Comparison of ENCODE assay signal across 10 mouse cellular contexts in the genomic region with DNA sequence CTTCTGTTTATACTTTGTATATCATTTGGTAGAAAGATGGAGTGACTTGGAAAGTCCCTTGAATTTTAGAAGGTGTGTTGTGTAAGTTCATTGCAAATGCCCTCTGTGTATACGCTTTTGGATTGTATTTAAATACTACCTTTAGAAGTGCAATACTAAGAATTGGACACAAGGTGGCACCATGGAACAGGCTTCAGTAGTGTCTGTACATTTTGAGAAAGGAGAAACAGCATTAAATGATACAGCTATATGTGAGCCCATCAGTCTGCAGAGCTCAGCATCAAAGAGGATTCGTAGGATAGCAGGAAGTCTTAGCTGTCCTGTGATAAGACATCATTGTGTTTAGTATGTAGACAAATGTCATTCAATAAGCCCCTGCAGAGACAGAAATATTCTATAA. TPM values are rescaled to one million over a fixed set of nuclear protein-coding genes. Genes with fewer than 3 reads are reported as not detected.
A peak's percentile ranks its signal among the peaks of the same experiment; 100 is the strongest.
DNase-seq lines count a peak whose midpoint lies in the region; ATAC-seq and TF ChIP-seq lines count a peak whose summit lies in the region.
"Had no signal": no experiment of that assay in that cellular context is flagged by ENCODE, and none has a peak within 500 bp of the region (broad histone marks: within the 10 kb centered on the region; RNA-seq: fewer than 3 reads in every experiment).

No protein-coding gene starts in this region.

- H3K4me3 ChIP-seq in kidney, embryonic 16.5 days (ENCODE audit: low read length), result no peak overlapping the region
- no peak overlapping the region for H3K4me3 ChIP-seq in ES-E14 (ENCODE audit: insufficient read depth in 1 of 2, low read depth in 1 of 2, low read length in 2 of 2, poor library complexity in 1 of 2, severe bottlenecking in 1 of 2)
- H3K4me3 ChIP-seq: embryonic facial prominence, embryonic 15.5 days had no signal

- no peak overlapping the region for H3K27ac ChIP-seq in kidney, embryonic 16.5 days (ENCODE audit: low read length)
- no peak overlapping the region for H3K27ac ChIP-seq in ES-E14 (ENCODE audit: insufficient read depth, low read depth, low read length, poor library complexity, severe bottlenecking)
- H3K27ac ChIP-seq: embryonic facial prominence, embryonic 15.5 days; macrophage had no signal

- H3K4me2 ChIP-seq in kidney, embryonic 16.5 days (replicated peaks; ENCODE audit: low read depth, low read length), result no peak overlapping the region
- H3K4me2 ChIP-seq: embryonic facial prominence, embryonic 15.5 days had no signal

- 46% methylated on average over 2 of the region's 2 CpGs for WGBS in kidney, embryonic 16.5 days

- H3K9ac ChIP-seq in kidney, embryonic 16.5 days (replicated peaks; ENCODE audit: low read length), result no peak overlapping the region
- H3K9ac ChIP-seq in ES-E14 (ENCODE audit: insufficient read depth, low read depth, low read length, poor library complexity, severe bottlenecking), result no peak overlapping the region
- H3K9ac ChIP-seq: embryonic facial prominence, embryonic 15.5 days had no signal

- H3K27me3 ChIP-seq in kidney, embryonic 16.5 days (ENCODE audit: insufficient read depth, low read length), result no peaks in the 10 kb centered on the region
- H3K27me3 ChIP-seq: embryonic facial prominence, embryonic 15.5 days had no signal

- ATAC-seq in kidney, embryonic 16.5 days (ENCODE audit: low FRiP score, low TSS enrichment), result 0 out of 2 replicates have a peak, but pooled peaks have one; percentile 15
- no peak for ATAC-seq in activated CD4-positive, CD25-positive, alpha-beta regulatory T cell, adult 4 months

- H3K9me3 ChIP-seq in kidney, embryonic 16.5 days (ENCODE audit: low read length), result no peaks in the 10 kb centered on the region
- no peaks in the 10 kb centered on the region for H3K9me3 ChIP-seq in ES-E14 (ENCODE audit: control insufficient read depth, insufficient read depth, low read depth, low read length)
- H3K9me3 ChIP-seq: embryonic facial prominence, embryonic 15.5 days had no signal

- in situ Hi-C loops in ES-E14 (cut with MboI; ENCODE audit: low sequenced_read_pairs in 2 of 2, unreplicated experiment in 2 of 2), result no loop called here

- no peak for DNase-seq in kidney, postnatal 10 days
- DNase-seq in ES-E14 (ENCODE audit: low read depth, low spot score), result peak; percentile 50
- DNase-seq in embryo, embryonic 10.5 days (ENCODE audit: low spot score), result peak; percentile 75
- DNase-seq in mesoderm, embryonic 11.5 days (ENCODE audit: low read depth, low spot score), result peak; percentile 64
- DNase-seq in urinary bladder, postnatal 10 days (ENCODE audit: low spot score), result no peak
- no peak for DNase-seq in gastrocnemius, postnatal 36 days

- H3K36me3 ChIP-seq in kidney, embryonic 16.5 days (ENCODE audit: insufficient read depth, low read length), result no peaks in the 10 kb centered on the region
- no peaks in the 10 kb centered on the region for H3K36me3 ChIP-seq in ES-E14 (ENCODE audit: control insufficient read depth, insufficient read depth, low read length, poor library complexity, severe bottlenecking)
- H3K36me3 ChIP-seq: embryonic facial prominence, embryonic 15.5 days had no signal

- intact Hi-C loops in gastrocnemius, postnatal 36 days (cut with DNase I), result no loop called here

- no peaks in the 10 kb centered on the region for H3K4me1 ChIP-seq in kidney, embryonic 16.5 days (ENCODE audit: insufficient read depth, low read length)
- no peaks in the 10 kb centered on the region for H3K4me1 ChIP-seq in ES-E14 (ENCODE audit: control insufficient read depth in 2 of 2, insufficient read depth in 2 of 2, low read length in 2 of 2, poor library complexity in 1 of 2)
- H3K4me1 ChIP-seq: embryonic facial prominence, embryonic 15.5 days had no signal

TF ChIP-seq in ES-E14, 5 proteins besides CTCF, POLR2A, EP300 and RAD21:
- TF ChIP-seq ZC3H11A (IDR thresholded peaks at IDR 0.05; ENCODE audit: borderline replicate concordance, low read depth, low read length) (peak; percentile 76; the same call in 1 of the 2 replicates), ZNF384 (IDR thresholded peaks at IDR 0.05; ENCODE audit: low read depth, low read length) (no peak)
TF ChIP-seq in ES-E14: peak in this region for 1.

RNA-seq across cellular contexts. Expression of a gene that starts 5.2 kb away (rescaled TPM):
- polyA plus RNA-seq in kidney, embryonic 16.5 days (2015; fragmentation: Nextera tagmentation; extraction: Ambion mirVana), result 3.3 and 3.9 TPM in 2 replicates
- not detected in 2 replicates for total RNA-seq in ES-E14 (2012; rRNA removed)
- not detected for polyA plus RNA-seq in activated CD4-positive, CD25-positive, alpha-beta regulatory T cell, adult 4 months (2017; shearing (Covaris generic))
- total RNA-seq in gastrocnemius, postnatal 36 days (2021), result under 1 TPM in 1 of 2 experiments, not detected in 1; 0.08 TPM
- polyA plus RNA-seq: macrophage had no signal

RNA-seq across cellular contexts. Expression of a gene that starts 11.3 kb away (rescaled TPM):
- not detected in 2 replicates for polyA plus RNA-seq in kidney, embryonic 16.5 days (2015; fragmentation: Nextera tagmentation; extraction: Ambion mirVana)
- total RNA-seq in ES-E14 (2012; rRNA removed), result not detected in 2 replicates
- not detected for polyA plus RNA-seq in activated CD4-positive, CD25-positive, alpha-beta regulatory T cell, adult 4 months (2017; shearing (Covaris generic))
- total RNA-seq in gastrocnemius, postnatal 36 days (2021), result not detected
- polyA plus RNA-seq: macrophage had no signal

Comparison
In these comparisons a context has a peak if more than half of its experiments do, and no peak if none do; other contexts are left out.
1. DNase-seq: peak in ES-E14 (single experiment), embryo, embryonic 10.5 days (single experiment) and mesoderm, embryonic 11.5 days (single experiment); none in kidney, postnatal 10 days (single experiment), urinary bladder, postnatal 10 days (single experiment) and gastrocnemius, postnatal 36 days (0 of 2).